Mouse (Mus musculus) frontal cortex, adult (tissue): Measurements from ENCODE around the gene Krtap29-1.

Source experiments
- ATAC-seq: cut with Nextera tagmentation; 2 replicates; pipeline ENCODE4 v1.9.2; 2017; ENCODE audit warnings: mild to moderate bottlenecking, moderate library complexity, mixed read lengths; ENCODE audit not compliant: low TSS enrichment

Krtap29-1 gene

GRCm38 (mm10) chr11:99948175-99948574 lies 30.7 kb downstream of the Krtap29-1 start, which contains the start of gene Krtap9-5:
Gene Krtap9-5, plus strand, starts transcription at chr11:99948475.
- no peak for ATAC-seq

GRCm38 (mm10) chr11:99937751-99938264 lies 41.0 kb downstream of the Krtap29-1 start:
- ATAC-seq: no peak

GRCm38 (mm10) chr11:99935991-99936390 lies 42.9 kb downstream of the Krtap29-1 start, which contains the start of gene Krtap31-2:
Gene Krtap31-2, plus strand, starts transcription at chr11:99936291.
- no peak for ATAC-seq
